Mouse (Mus musculus): ENCODE measurements at regions not wholly inside any gene's neighbourhood (a gene's known extent, or its start where the extent isn't known, plus 50 kb on each side); places are given as distances from the start of the nearest gene placed in this dataset.

GRCm38 (mm10) chr2:147813516-147813915, 233.3 kb downstream of the Foxa2 start:
- TF ChIP-seq CTCF (IDR thresholded peaks at IDR 0.05; ENCODE audit: low read depth) (no peak), EP300 (IDR thresholded peaks at IDR 0.05; ENCODE audit: low read depth) (no peak)

All from heart, postnatal 0 days (tissue).